Mouse (Mus musculus): ENCODE results near the gene Arl11. TPM values are rescaled to one million over a fixed set of nuclear protein-coding genes. Genes with fewer than 3 reads are reported as not detected.

The Arl11 gene
- polyA plus RNA-seq (2015; fragmentation: Nextera tagmentation; extraction: Ambion mirVana), result 0.80 and 1.2 TPM in 2 replicates

DNA sequence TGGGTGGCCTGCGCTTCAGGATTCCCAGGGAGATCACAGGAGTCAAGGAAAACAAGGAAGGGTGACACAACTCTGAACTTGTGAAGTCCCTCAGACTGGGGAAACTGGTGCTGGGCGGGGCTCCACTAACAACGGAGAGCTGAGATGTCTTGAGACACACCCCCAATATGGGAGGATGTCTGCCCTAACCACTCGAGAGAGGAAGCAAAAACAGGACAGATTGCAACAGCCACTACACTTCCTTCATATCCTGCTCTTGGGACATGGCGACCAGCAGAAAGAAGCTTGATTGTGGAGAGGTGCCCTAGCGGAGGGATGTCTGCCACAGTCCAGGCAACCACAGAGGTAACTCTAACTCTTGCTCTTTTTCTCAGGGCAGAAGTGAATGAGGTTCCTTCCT lies at the start of gene Arl11:
Gene Arl11, plus strand, starts transcription at position 161 of the 400 bp plus-strand sequence.
- ATAC-seq (ENCODE audit: low FRiP score, low TSS enrichment), result no peak
- WGBS, result 54% methylated on average over 6 of the region's 6 CpGs
- peaks cover 10% of the 10 kb centered on the region; the same call in 1 of the 2 replicates for H3K4me1 ChIP-seq (ENCODE audit: insufficient read depth, low read length)
- H3K4me3 ChIP-seq (ENCODE audit: low read length), result no peak within 1 kb of the TSS
- H3K27me3 ChIP-seq (ENCODE audit: insufficient read depth, low read length), result no peaks in the 10 kb centered on the region
- no peaks in the 10 kb centered on the region for H3K9me3 ChIP-seq (ENCODE audit: low read length)
- no peak within 1 kb of the TSS for H3K27ac ChIP-seq (ENCODE audit: low read length)
- H3K9ac ChIP-seq (replicated peaks; ENCODE audit: low read length), result no peak within 1 kb of the TSS
- H3K4me2 ChIP-seq (replicated peaks; ENCODE audit: low read depth, low read length), result no peak within 1 kb of the TSS
- no peaks in the 10 kb centered on the region for H3K36me3 ChIP-seq (ENCODE audit: insufficient read depth, low read length)

DNA sequence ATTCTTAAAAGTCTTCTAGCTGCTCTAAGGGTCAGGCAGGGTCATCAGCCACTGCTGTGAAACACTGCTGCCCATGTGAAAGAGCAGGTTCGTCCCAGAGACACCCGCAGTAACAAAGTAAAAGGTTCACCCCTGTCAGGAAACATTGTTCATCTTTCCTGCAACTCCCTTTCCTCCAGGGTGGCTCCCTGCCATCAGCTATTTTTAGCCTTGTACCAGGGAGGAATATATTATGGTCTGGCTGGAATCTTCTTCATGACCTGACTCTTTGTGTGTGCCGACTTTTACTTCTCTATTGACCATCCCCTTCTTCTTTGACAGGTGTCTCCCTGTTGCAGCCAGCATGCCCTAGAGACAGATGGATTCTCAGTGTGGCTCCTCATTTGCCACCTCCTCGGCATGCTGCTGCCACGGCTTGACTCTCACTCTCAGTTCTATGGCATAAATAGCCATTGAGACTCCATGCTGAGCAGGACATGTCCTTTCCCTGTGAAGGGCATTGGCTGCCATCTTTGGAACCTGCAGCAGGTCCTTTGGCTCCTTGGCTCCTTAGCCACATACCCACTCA lies 41.6 kb upstream of the Arl11 start:
- Histone ChIP-seq H3K4me2 (replicated peaks; ENCODE audit: low read depth, low read length) (no peak overlapping the region), H3K9ac (replicated peaks; ENCODE audit: low read length) (no peak overlapping the region), H3K4me1 (ENCODE audit: insufficient read depth, low read length) (no peaks in the 10 kb centered on the region), H3K4me3 (ENCODE audit: low read length) (no peak overlapping the region), H3K36me3 (ENCODE audit: insufficient read depth, low read length) (no peaks in the 10 kb centered on the region), H3K9me3 (ENCODE audit: low read length) (0 out of 2 replicates have a peak, but pooled peaks cover 2% of the 10 kb centered on the region), H3K27ac (ENCODE audit: low read length) (no peak overlapping the region), H3K27me3 (ENCODE audit: insufficient read depth, low read length) (no peaks in the 10 kb centered on the region)
- no peak for ATAC-seq (ENCODE audit: low FRiP score, low TSS enrichment)
- 61% methylated on average over 5 of the region's 5 CpGs for WGBS

DNA sequence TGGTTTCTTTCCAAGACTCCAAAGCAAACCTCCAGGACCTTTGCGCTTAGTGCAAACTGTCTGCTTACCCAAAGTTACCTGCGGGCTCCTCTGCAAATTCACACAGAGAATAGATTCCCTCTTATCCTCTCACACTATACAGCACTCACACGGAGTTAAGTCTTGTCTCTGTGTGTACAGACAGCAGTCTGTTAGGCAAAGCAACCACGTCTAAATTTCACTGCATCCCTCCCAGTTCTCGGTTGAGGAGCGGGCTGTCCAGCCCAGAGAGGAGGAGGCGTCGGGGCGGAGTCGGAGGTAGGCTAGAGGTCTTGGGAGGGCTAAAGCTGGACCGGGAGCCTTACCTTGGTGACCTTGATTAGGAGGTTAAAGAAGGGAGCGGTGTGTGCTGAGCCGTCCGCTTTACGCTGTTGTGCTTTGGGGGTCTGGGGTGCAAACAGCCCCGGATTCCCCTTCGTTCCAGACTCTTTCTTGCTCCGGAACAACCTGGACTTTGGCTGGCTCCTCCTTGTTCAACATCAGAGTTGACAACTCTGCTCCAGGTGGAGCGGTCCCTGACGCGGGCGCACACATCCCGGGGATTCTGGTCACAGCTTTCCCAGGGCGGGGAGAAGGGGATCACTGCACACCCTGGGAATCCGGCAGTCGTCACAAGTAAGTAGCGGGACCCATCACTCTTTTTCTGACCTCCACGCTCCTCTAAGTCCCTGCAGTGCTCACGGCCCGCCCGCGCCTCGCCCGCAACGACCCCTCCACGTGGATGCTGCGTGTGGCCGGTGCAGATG lies 34.9 kb upstream of the Arl11 start:
- Histone ChIP-seq H3K4me3 (ENCODE audit: low read length) (peak overlapping the region; percentile 37), H3K27me3 (ENCODE audit: insufficient read depth, low read length) (peaks cover 27% of the 10 kb centered on the region), H3K9ac (replicated peaks; ENCODE audit: low read length) (no peak overlapping the region), H3K4me1 (ENCODE audit: insufficient read depth, low read length) (peaks cover 11% of the 10 kb centered on the region), H3K9me3 (ENCODE audit: low read length) (no peaks in the 10 kb centered on the region), H3K27ac (ENCODE audit: low read length) (no peak overlapping the region), H3K36me3 (ENCODE audit: insufficient read depth, low read length) (no peaks in the 10 kb centered on the region), H3K4me2 (replicated peaks; ENCODE audit: low read depth, low read length) (peak overlapping the region; percentile 53)
- peak; percentile 51 for ATAC-seq (ENCODE audit: low FRiP score, low TSS enrichment)
- WGBS, result 7% methylated on average over 38 of the region's 38 CpGs

DNA sequence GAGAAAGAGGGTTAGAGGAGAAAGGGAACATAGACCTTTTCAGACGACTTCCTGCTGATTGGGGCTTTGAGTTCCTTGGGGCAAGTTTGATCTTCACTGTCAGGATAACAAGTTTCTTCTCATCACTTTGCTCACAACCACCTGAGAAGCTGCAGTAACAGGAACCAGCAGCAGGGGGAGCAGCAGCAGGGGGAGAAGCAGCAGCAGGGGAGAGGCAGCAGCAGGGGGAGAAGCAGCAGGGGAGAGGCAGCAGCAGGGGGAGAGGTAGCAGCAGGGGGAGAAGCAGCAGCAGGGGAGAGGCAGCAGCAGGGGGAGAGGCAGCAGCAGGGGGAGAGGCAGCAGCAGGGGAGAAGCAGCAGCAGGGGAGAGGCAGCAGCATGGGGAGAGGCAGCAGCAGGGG lies 32.3 kb upstream of the Arl11 start:
- no peak for ATAC-seq (ENCODE audit: low FRiP score, low TSS enrichment)
- Histone ChIP-seq H3K9me3 (ENCODE audit: low read length) (no peaks in the 10 kb centered on the region), H3K9ac (replicated peaks; ENCODE audit: low read length) (no peak overlapping the region), H3K4me2 (replicated peaks; ENCODE audit: low read depth, low read length) (no peak overlapping the region), H3K27ac (ENCODE audit: low read length) (no peak overlapping the region), H3K4me3 (ENCODE audit: low read length) (no peak overlapping the region), H3K4me1 (ENCODE audit: insufficient read depth, low read length) (peaks cover 11% of the 10 kb centered on the region), H3K36me3 (ENCODE audit: insufficient read depth, low read length) (no peaks in the 10 kb centered on the region), H3K27me3 (ENCODE audit: insufficient read depth, low read length) (peaks cover 27% of the 10 kb centered on the region)
- 50% methylated on average over 1 of the region's 1 CpGs for WGBS

DNA sequence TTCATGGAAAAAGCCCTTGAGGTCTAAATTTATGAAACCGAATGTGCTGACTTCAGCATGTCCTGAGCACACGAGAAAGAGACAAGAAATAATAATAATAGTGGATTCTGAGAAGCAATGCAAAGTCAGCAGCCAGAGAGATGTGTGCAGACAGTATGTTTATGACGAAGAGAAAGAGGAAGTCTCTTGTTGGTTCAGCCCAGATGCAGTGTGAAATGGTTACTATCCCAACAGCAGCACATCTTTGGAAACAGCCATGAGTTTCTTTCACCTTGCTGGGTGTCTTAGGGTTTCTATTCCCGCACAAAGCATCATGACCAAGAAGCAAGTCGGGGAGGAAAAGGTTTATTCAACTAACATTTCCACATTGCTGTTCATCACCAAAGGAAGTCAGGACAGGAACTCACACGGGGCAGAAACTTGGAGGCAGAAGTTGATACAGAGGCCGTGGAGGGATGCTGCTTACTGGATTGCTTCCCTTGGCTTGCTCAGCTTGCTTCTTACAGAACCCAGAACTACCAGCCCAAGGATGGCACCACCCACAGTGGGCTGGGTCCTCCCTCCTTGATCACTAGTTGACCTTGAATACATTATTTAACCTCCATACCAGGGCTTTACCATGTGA lies 30.8 kb upstream of the Arl11 start:
- no peaks in the 10 kb centered on the region for H3K9me3 ChIP-seq (ENCODE audit: low read length)
- H3K9ac ChIP-seq (replicated peaks; ENCODE audit: low read length), result no peak overlapping the region
- H3K27ac ChIP-seq (ENCODE audit: low read length), result no peak overlapping the region
- no peak overlapping the region for H3K4me3 ChIP-seq (ENCODE audit: low read length)
- H3K4me2 ChIP-seq (replicated peaks; ENCODE audit: low read depth, low read length), result no peak overlapping the region
- WGBS, result 79% methylated on average over 7 of the region's 7 CpGs
- H3K36me3 ChIP-seq (ENCODE audit: insufficient read depth, low read length), result no peaks in the 10 kb centered on the region
- ATAC-seq (ENCODE audit: low FRiP score, low TSS enrichment), result no peak
- H3K4me1 ChIP-seq (ENCODE audit: insufficient read depth, low read length), result peaks cover 11% of the 10 kb centered on the region
- peaks cover 24% of the 10 kb centered on the region for H3K27me3 ChIP-seq (ENCODE audit: insufficient read depth, low read length)

DNA sequence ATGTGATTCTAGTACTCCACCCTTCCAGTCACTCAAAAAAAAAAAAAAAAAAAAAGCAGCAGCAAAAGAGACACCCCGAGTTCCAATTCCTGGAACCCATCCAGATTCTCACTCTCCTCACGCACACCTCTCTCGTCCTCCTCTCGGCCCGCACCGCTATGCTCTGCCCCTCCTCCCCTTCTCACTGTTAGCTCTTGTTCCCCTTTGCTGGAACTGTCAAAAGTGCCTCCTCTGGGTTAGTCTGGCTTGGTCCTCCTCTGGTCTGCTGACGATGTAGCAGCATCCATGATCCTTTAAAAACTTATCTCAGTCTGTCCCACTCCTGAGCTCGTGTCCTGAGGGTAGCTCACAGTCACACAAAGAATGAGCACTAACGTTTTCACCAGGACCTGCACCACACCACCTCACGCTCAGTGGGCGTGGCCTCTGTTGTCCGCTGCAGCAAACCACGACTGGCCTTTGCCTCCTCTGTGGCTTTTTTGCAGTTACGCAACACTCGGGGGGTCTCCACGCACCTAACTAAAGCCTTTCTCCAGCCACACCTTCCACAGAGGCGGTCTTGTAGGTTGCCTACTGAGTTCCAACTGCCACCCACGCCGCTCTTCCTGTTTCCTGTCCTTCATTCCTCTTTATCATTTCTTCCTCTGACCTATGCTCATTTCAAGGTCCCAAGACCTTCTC lies 20.8 kb upstream of the Arl11 start:
- H3K9ac ChIP-seq (replicated peaks; ENCODE audit: low read length), result no peak overlapping the region
- H3K9me3 ChIP-seq (ENCODE audit: low read length), result no peaks in the 10 kb centered on the region
- no peak overlapping the region for H3K4me2 ChIP-seq (replicated peaks; ENCODE audit: low read depth, low read length)
- no peaks in the 10 kb centered on the region for H3K36me3 ChIP-seq (ENCODE audit: insufficient read depth, low read length)
- no peaks in the 10 kb centered on the region for H3K4me1 ChIP-seq (ENCODE audit: insufficient read depth, low read length)
- ATAC-seq (ENCODE audit: low FRiP score, low TSS enrichment), result no peak
- no peak overlapping the region for H3K4me3 ChIP-seq (ENCODE audit: low read length)
- WGBS, result 70% methylated on average over 19 of the region's 19 CpGs
- H3K27ac ChIP-seq (ENCODE audit: low read length), result no peak overlapping the region
- H3K27me3 ChIP-seq (ENCODE audit: insufficient read depth, low read length), result no peaks in the 10 kb centered on the region

DNA sequence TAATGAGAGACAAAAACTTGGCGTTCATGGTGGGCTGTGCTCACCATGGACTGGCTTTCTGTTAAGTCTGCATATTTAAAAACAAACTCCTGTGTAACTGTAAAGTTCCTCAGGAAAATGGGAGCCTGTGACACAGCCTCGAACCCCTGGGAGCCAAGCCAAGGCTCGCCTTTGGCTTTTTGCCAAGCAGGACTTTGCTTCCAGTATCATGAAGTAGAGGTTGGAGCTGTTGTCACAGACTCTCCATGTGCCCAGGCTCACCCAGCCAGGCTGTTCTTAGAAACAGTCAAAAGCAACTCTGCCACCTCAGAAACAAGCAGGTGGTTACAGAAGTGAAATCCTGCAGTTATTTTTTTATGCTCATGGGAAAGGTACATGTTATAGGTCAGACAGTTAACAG lies 18.9 kb upstream of the Arl11 start:
- no peaks in the 10 kb centered on the region for H3K9me3 ChIP-seq (ENCODE audit: low read length)
- no peaks in the 10 kb centered on the region for H3K36me3 ChIP-seq (ENCODE audit: insufficient read depth, low read length)
- H3K4me2 ChIP-seq (replicated peaks; ENCODE audit: low read depth, low read length), result no peak overlapping the region
- no peak overlapping the region for H3K4me3 ChIP-seq (ENCODE audit: low read length)
- H3K27me3 ChIP-seq (ENCODE audit: insufficient read depth, low read length), result no peaks in the 10 kb centered on the region
- no peak overlapping the region for H3K9ac ChIP-seq (replicated peaks; ENCODE audit: low read length)
- no peak overlapping the region for H3K27ac ChIP-seq (ENCODE audit: low read length)
- 57% methylated on average over 3 of the region's 3 CpGs for WGBS
- ATAC-seq (ENCODE audit: low FRiP score, low TSS enrichment), result no peak
- no peaks in the 10 kb centered on the region for H3K4me1 ChIP-seq (ENCODE audit: insufficient read depth, low read length)

DNA sequence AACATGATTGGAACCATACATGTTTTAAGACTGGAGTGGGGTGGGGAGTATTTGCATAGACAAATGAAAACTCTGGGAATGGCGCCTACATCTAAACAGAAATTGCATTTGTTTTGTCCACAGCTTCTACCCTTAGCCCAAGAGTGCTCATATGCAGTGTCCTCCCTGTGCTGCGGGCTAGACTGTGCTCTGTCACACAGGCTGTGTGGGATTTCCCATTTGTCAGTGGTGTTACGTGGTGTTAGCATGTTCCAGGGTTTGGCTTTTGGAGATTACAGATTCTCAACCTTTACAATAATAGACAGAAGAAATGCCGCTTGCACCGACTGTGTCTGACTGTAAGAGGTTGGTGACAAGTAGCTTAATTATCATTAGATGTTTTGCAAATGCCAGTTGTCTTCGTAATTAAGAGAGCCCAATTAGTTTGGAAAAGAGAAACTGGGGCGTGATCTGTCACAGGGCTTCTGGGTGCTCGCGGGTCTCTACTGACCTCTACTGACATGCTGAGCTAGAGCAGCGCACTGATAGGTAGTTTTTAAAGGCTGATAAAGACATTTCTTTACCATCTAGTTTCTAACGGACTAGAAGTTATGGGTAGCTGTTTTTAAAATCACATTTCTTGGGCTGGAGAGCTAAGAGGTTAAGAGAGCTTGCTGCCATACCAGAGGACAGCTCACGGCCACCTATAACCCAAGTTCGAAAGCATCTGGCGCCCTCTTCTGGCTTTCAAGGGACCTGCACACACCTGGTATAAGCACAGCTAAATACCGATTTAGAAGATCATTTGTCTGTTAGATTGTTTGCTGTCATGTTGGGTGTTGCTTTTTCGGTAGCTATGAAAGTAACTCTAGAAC lies 15.4 kb upstream of the Arl11 start:
- H3K9ac ChIP-seq (replicated peaks; ENCODE audit: low read length), result no peak overlapping the region
- 0 out of 2 replicates have a peak, but pooled peaks have one; percentile 19 for ATAC-seq (ENCODE audit: low FRiP score, low TSS enrichment)
- H3K9me3 ChIP-seq (ENCODE audit: low read length), result no peaks in the 10 kb centered on the region
- WGBS, result 51% methylated on average over 16 of the region's 16 CpGs
- H3K27me3 ChIP-seq (ENCODE audit: insufficient read depth, low read length), result no peaks in the 10 kb centered on the region
- peak overlapping the region; percentile 10; the same call in 1 of the 2 replicates for H3K4me2 ChIP-seq (replicated peaks; ENCODE audit: low read depth, low read length)
- no peaks in the 10 kb centered on the region for H3K36me3 ChIP-seq (ENCODE audit: insufficient read depth, low read length)
- H3K4me1 ChIP-seq (ENCODE audit: insufficient read depth, low read length), result no peaks in the 10 kb centered on the region
- H3K27ac ChIP-seq (ENCODE audit: low read length), result no peak overlapping the region
- H3K4me3 ChIP-seq (ENCODE audit: low read length), result no peak overlapping the region

DNA sequence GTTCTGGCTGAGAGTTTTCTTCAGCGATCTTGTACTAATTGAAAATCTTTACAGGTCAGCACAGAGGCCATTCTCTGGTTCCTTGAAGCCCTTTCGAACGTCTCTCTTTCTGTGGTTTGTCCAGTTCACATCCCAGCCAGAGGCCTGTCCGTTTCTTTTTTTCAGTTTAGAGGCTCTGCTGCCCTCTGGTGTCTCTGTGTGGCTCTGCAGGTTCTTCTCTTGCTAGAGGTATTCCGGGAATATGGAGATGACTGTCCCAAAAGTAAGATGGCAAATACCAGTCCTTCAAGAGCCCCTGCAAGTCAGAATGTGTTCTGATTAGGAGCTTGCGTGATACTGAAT lies 14.8 kb upstream of the Arl11 start:
- H3K4me1 ChIP-seq (ENCODE audit: insufficient read depth, low read length), result no peaks in the 10 kb centered on the region
- H3K9ac ChIP-seq (replicated peaks; ENCODE audit: low read length), result no peak overlapping the region
- H3K4me2 ChIP-seq (replicated peaks; ENCODE audit: low read depth, low read length), result peak overlapping the region; percentile 10; the same call in 1 of the 2 replicates
- H3K27me3 ChIP-seq (ENCODE audit: insufficient read depth, low read length), result no peaks in the 10 kb centered on the region
- H3K4me3 ChIP-seq (ENCODE audit: low read length), result no peak overlapping the region
- no peaks in the 10 kb centered on the region for H3K36me3 ChIP-seq (ENCODE audit: insufficient read depth, low read length)
- no peak for ATAC-seq (ENCODE audit: low FRiP score, low TSS enrichment)
- WGBS, result 22% methylated on average over 6 of the region's 6 CpGs
- H3K27ac ChIP-seq (ENCODE audit: low read length), result no peak overlapping the region
- H3K9me3 ChIP-seq (ENCODE audit: low read length), result no peaks in the 10 kb centered on the region
